Mouse (Mus musculus) MEL (cell line): ENCODE data around the gene Slc10a4.
"Not testable (repeated sequence)": the region's sequence is repeated elsewhere in the genome, so short reads cannot be mapped to it uniquely, and the experiment has no call there.

Source experiments
- CTCF ChIP-seq, 3 experiments: IDR thresholded peaks in 2 of 3; conservative IDR thresholded peaks in 1 of 3; 2 replicates each; pipeline ENCODE4 v1.5.1; 2011 to 2012; ENCODE audit warnings: low read length in 3 of 3, low read depth in 2 of 3, mild to moderate bottlenecking in 2 of 3, improper control_type of control experiment in 1 of 3, inconsistent platforms in 1 of 3, mixed read lengths in 1 of 3, moderate library complexity in 1 of 3; ENCODE audit not compliant: control insufficient read depth in 1 of 3, insufficient read depth in 1 of 3, poor library complexity in 1 of 3, severe bottlenecking in 1 of 3
- MAX ChIP-seq: IDR thresholded peaks from 2 replicates; pipeline ENCODE4 v1.6.1; 2011; ENCODE audit warnings: low read length, improper control_type of control experiment
- MXI1 ChIP-seq: IDR thresholded peaks from 2 replicates; pipeline ENCODE4 v1.6.1; 2011; ENCODE audit warnings: mild to moderate bottlenecking, low read depth, low read length, improper control_type of control experiment
- MYC ChIP-seq: IDR thresholded peaks from 2 replicates; pipeline ENCODE4 v1.6.1; 2011; ENCODE audit warnings: low read depth, mild to moderate bottlenecking, low read length, improper control_type of control experiment, moderate library complexity
- NRF1 ChIP-seq: IDR thresholded peaks from 2 replicates; pipeline ENCODE4 v1.6.1; 2014; ENCODE audit warnings: low read depth, mild to moderate bottlenecking, inconsistent platforms, low read length, improper control_type of control experiment, moderate library complexity; ENCODE audit not compliant: poor library complexity, insufficient read depth, severe bottlenecking
- POLR2A ChIP-seq, 2 experiments: IDR thresholded peaks; 2 replicates each; pipeline ENCODE4 v1.6.1; 2011 to 2012; ENCODE audit warnings: low read length in 2 of 2, mild to moderate bottlenecking in 2 of 2, control low read depth in 1 of 2, improper control_type of control experiment in 1 of 2, low read depth in 1 of 2, moderate library complexity in 1 of 2; ENCODE audit not compliant: control insufficient read depth in 1 of 2, insufficient read depth in 1 of 2, poor library complexity in 1 of 2
- TCF12 ChIP-seq: IDR thresholded peaks from 2 replicates; pipeline ENCODE4 v1.6.1; 2014; ENCODE audit warnings: low read depth, mild to moderate bottlenecking, inconsistent platforms, low read length, improper control_type of control experiment, moderate library complexity

GRCm38 (mm10) chr5:73012884-73013610 is 6.4 kb downstream of the Slc10a4 start:
- not testable (repeated sequence) for TF ChIP-seq TCF12; MAX; NRF1; CTCF (IDR thresholded peaks at IDR 0.05 in 2 of 3, conservative IDR thresholded peaks at IDR 0.05 in 1 of 3; ENCODE audit: control insufficient read depth in 1 of 3, insufficient read depth in 1 of 3, low read depth in 2 of 3, low read length in 3 of 3, poor library complexity in 1 of 3, severe bottlenecking in 1 of 3); MXI1; MYC; POLR2A (IDR thresholded peaks at IDR 0.05; ENCODE audit: control insufficient read depth in 1 of 2, insufficient read depth in 1 of 2, low read depth in 1 of 2, low read length in 2 of 2, poor library complexity in 1 of 2)
